Mouse (Mus musculus) E14TG2a.4 (cell line): ENCODE measurements around the gene Olfr283.

ENCODE experiments used
- CTCF ChIP-seq: conservative IDR thresholded peaks from 2 replicates; pipeline ENCODE4 v1.5.1; 2014; ENCODE audit warnings: low read length
- NANOG ChIP-seq: IDR thresholded peaks from 2 replicates; pipeline ENCODE4 v1.6.1; 2014; ENCODE audit warnings: borderline replicate concordance, low read length, mixed read lengths

- no peak for TF ChIP-seq CTCF
- TF ChIP-seq NANOG = no peak
Measured at GRCm38 (mm10) chr15:98424753-98425152, 44.0 kb upstream of the Olfr283 start.
